Mouse (Mus musculus): ENCODE measurements around the gene Tigit.

Gene Tigit

GRCm38 (mm10) chr16:43690912-43691311 lies 27.0 kb upstream of the Tigit start:
- TF ChIP-seq GATA4 (IDR thresholded peaks at IDR 0.05; ENCODE audit: insufficient replicate concordance, low read length) = no peak

- no peak for TF ChIP-seq GATA4 (IDR thresholded peaks at IDR 0.05; ENCODE audit: insufficient replicate concordance, low read length)
Observed at GRCm38 (mm10) chr16:43690211-43690690, 26.3 kb upstream of the Tigit start.

GRCm38 (mm10) chr16:43687968-43688367 lies 24.0 kb upstream of the Tigit start:
- TF ChIP-seq GATA4 (IDR thresholded peaks at IDR 0.05; ENCODE audit: insufficient replicate concordance, low read length) = no peak

GRCm38 (mm10) chr16:43674400-43674799 lies 10.5 kb upstream of the Tigit start:
- TF ChIP-seq GATA4 (IDR thresholded peaks at IDR 0.05; ENCODE audit: insufficient replicate concordance, low read length) = no peak

DNA sequence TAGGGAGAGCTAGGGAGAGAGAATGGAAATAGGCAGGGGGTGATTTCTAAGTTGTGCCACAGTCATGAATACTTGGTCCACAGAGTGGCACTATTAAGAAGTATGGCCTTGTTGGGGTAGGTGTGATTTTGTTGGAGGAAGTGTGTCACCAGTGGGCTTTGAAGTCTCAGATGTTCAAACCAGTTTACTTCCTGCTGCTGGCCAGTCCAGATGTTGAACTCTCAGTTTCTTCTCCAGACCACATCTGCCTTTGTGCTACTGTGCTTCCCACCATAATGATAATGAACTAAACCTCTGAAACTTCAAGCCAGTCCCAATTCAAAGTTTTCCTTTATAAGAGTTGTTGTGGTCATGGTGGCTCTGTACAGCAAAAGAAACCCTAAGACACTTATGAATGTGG lies 8.8 kb upstream of the Tigit start:
- no peak for TF ChIP-seq GATA4 (IDR thresholded peaks at IDR 0.05; ENCODE audit: insufficient replicate concordance, low read length)

DNA sequence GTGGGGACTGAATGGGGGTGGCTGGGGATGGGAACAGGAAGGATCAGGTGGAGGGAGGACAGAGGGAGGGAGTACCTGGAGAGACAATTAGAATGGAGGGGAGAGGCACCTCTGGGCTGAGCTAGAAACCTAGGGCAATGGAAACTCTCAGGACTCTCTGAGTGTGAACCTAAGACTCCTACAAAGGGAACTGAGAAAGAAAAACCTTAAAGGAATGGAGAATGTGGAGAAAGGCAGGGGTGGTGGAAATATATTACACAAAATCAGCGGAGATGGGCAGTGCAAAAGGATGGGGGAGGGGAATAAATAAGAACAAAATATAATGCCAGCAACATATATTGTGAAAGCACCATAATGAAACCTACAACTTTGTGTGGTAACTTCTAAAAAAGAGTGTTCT lies 8.0 kb upstream of the Tigit start:
- no peak for TF ChIP-seq GATA4 (IDR thresholded peaks at IDR 0.05; ENCODE audit: insufficient replicate concordance, low read length)

GRCm38 (mm10) chr16:43668294-43668693 lies 4.3 kb upstream of the Tigit start:
- no peak for TF ChIP-seq GATA4 (IDR thresholded peaks at IDR 0.05; ENCODE audit: insufficient replicate concordance, low read length)

DNA sequence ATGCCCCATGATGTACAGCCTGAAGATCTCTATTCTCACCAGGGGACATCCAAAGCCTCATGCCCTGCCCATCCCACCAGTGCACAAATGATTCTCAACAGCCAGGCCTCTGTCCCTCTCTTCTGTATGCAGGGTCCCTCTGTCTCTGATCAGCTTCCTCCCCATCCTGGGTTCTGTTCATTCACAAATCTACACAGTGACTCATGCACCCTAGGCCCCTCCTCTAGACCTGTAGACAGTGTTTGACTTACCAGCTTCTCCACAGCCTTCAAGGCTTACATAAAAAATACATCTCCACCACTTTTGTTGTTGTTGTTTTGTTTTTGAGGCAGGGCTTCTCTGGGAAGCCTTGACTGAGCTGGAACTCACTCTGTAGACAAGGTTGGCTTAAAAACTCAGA lies 915 bp upstream of the Tigit start:
- TF ChIP-seq GATA4 (IDR thresholded peaks at IDR 0.05; ENCODE audit: insufficient replicate concordance, low read length) = no peak

- no peak for TF ChIP-seq GATA4 (IDR thresholded peaks at IDR 0.05; ENCODE audit: insufficient replicate concordance, low read length)
Observed at GRCm38 (mm10) chr16:43662124-43663004, 1.6 kb downstream of the Tigit start.

DNA sequence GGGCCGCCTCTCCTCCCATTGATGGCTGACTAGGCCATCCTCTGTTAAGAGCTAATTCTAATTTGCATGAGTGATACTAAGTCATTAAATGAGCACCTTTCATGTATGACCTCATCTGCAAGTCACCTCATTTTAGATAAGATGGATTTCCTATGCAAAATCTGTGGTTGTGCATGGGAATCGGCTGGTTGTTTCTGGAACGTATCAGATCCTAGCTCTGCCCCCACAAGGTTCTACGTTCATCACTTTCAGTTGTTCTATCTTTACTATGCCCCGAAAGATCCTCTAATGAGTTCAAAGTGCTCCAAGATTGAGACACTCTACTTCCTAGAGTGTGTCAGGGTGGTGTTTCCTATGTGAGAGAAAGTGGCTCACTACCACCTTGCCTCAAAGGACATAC lies 2.4 kb downstream of the Tigit start:
- no peak for TF ChIP-seq GATA4 (IDR thresholded peaks at IDR 0.05; ENCODE audit: insufficient replicate concordance, low read length)

GRCm38 (mm10) chr16:43655183-43655787 lies 8.7 kb downstream of the Tigit start:
- TF ChIP-seq GATA4 (IDR thresholded peaks at IDR 0.05; ENCODE audit: insufficient replicate concordance, low read length) = no peak

DNA sequence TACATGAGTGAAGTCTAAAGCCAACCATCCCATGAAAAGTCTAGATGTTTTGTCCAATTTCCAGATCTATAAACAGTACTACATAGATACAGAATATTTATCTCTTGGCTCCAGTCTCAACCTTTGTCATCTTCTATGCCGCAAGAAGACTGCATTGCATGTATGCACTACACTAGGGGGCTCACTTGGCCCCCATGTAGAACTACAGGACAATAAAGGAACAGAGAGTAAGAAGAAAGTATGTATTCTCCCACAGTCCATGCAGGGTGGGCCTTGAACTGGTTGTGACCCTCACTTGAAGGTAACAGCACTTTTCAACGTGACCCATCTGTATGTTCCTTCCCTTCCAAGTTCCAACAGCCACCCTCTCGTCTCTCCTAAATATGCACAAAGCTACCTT lies 9.7 kb downstream of the Tigit start:
- TF ChIP-seq GATA4 (IDR thresholded peaks at IDR 0.05; ENCODE audit: insufficient replicate concordance, low read length) = no peak

DNA sequence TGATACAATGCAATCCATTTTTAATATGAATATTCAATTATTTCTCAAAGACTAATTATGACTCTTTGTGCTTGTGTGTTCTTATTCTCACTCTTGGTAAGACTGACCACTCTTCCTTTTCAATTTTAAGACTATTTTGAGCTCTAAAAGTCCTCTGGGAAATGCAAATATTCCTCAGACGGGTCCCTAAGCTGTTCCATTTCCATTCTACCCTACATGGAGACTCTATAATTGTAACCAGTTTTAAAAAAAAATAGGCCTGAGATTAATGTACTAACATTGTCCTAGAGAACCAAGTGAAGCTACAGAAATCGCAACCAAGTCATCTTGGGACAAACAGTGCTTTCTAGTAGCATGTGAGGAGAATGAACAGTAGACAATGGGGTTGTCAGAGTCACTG lies 10.7 kb downstream of the Tigit start:
- TF ChIP-seq GATA4 (IDR thresholded peaks at IDR 0.05; ENCODE audit: insufficient replicate concordance, low read length) = no peak

DNA sequence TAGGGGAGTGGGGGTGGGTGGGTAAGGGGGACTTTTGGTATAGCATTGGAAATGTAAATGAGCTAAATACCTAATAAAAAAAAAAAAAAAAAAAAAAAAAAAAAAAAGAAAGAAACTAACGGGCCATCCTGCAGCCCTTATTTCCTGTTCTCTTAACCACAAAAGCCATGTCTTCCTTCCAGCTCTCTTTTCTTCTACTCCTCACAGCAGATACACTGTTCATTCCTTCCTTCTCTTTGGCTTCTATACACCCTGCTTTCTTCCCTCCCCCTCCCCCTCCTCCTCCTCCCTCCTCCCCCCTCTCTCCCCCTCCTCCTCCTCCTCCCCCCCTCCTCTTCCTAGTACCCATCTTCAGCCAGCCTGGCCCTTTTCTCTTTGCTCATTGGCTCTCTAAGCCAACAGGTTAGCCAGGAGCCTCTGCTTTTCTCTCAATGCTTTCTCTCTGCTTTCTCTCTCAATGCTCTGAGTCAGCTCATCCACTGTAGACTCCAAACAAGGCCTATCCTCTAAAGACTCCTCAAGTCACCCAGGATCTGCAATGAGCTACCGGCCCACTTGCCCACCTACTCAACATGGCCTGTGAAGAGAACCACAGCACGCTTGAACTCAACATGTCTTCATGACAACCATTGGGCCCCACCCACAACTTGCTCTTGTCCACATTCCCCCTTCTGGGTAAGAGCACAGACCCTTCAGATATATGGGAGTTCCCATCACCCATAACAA lies 13.4 kb downstream of the Tigit start:
- no peak for TF ChIP-seq GATA4 (IDR thresholded peaks at IDR 0.05; ENCODE audit: insufficient replicate concordance, low read length)

- no peak for TF ChIP-seq GATA4 (IDR thresholded peaks at IDR 0.05; ENCODE audit: insufficient replicate concordance, low read length)
Observed at GRCm38 (mm10) chr16:43647641-43648040, 16.3 kb downstream of the Tigit start.

DNA sequence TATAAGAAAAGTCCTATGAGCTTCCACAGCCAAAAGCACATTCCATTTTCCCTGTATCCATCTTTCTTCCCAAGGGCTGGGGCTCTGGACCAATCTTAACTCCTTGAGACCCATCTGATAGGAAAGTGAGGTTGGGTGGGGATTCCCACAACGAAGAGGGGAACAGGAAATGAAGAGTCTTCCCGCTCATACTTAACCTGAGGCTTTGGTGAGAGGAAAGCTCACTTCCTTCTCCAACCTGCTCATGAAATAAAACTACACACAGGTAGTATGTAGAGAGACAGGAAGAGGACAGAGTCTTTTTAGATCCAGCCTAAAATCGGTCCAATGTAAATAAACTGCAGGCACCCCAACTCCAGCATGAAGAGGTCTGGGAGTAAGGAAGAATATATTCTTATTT lies 17.0 kb downstream of the Tigit start:
- no peak for TF ChIP-seq GATA4 (IDR thresholded peaks at IDR 0.05; ENCODE audit: insufficient replicate concordance, low read length)

All from liver, adult (tissue).